In genomic region chr17:34211746-34212365, GRCm38 (mm10) we compare ENCODE assay signal across 12 mouse cellular contexts. TPM values are rescaled to one million over a fixed set of nuclear protein-coding genes. Genes with fewer than 3 reads are reported as not detected.
DNase-seq lines count a peak whose midpoint lies in the region; ATAC-seq and TF ChIP-seq lines count a peak whose summit lies in the region.
"Had no signal": no experiment of that assay in that cellular context is flagged by ENCODE, and none has a peak within 500 bp of the region (broad histone marks: within the 10 kb centered on the region; RNA-seq: fewer than 3 reads in every experiment).

No protein-coding gene starts in this region.

- H3K36me3 ChIP-seq in midbrain, postnatal 0 days (ENCODE audit: insufficient read depth, low read length), result no peaks in the 10 kb centered on the region
- H3K36me3 ChIP-seq in midbrain, embryonic 10.5 days, result no peaks in the 10 kb centered on the region

- H3K4me3 ChIP-seq in cerebellum, adult 2 months (replicated peaks; ENCODE audit: insufficient read depth, low read depth, low read length), result no peak overlapping the region
- no peak overlapping the region for H3K4me3 ChIP-seq in midbrain, postnatal 0 days (ENCODE audit: low read depth, low read length)
- no peak overlapping the region for H3K4me3 ChIP-seq in midbrain, embryonic 10.5 days
- H3K4me3 ChIP-seq: left cerebral cortex, adult 2 months had no signal

- H3K27ac ChIP-seq in cerebellum, adult 2 months (ENCODE audit: insufficient read depth, low read length), result no peak overlapping the region
- H3K27ac ChIP-seq in midbrain, postnatal 0 days (ENCODE audit: low read depth, low read length), result no peak overlapping the region
- no peak overlapping the region for H3K27ac ChIP-seq in midbrain, embryonic 10.5 days (replicated peaks)
- H3K27ac ChIP-seq: left cerebral cortex, adult 2 months had no signal

- no peak for ATAC-seq in midbrain, postnatal 0 days (ENCODE audit: low FRiP score)
- ATAC-seq in inflammation-experienced regulatory T-cells, adult 6 months, result peak; percentile 79
- ATAC-seq in megakaryocyte progenitor cell, adult 5-6 weeks (replicated peaks; ENCODE audit: poor library complexity), result no peak

- no peak for TF ChIP-seq CTCF in cerebellum, adult 2 months (IDR thresholded peaks at IDR 0.05; ENCODE audit: borderline replicate concordance, insufficient read depth, low read depth, low read length)
- TF ChIP-seq CTCF in midbrain, postnatal 0 days (IDR thresholded peaks at IDR 0.05), result no peak

- H3K4me1 ChIP-seq in cerebellum, adult 2 months (ENCODE audit: control insufficient read depth, insufficient read depth, low read length), result no peaks in the 10 kb centered on the region
- H3K4me1 ChIP-seq in midbrain, postnatal 0 days (ENCODE audit: insufficient read depth, low read length), result no peaks in the 10 kb centered on the region
- peaks cover 8% of the 10 kb centered on the region for H3K4me1 ChIP-seq in midbrain, embryonic 10.5 days

- peak overlapping the region; percentile 20; the same call in 1 of the 2 replicates for H3K4me2 ChIP-seq in midbrain, postnatal 0 days (ENCODE audit: low read depth, low read length, poor library complexity, severe bottlenecking)
- H3K4me2 ChIP-seq: liver, embryonic 11.5 days had no signal

- no peaks in the 10 kb centered on the region for H3K27me3 ChIP-seq in cerebellum, adult 2 months (ENCODE audit: control insufficient read depth, insufficient read depth, low read length)
- H3K27me3 ChIP-seq in midbrain, postnatal 0 days (ENCODE audit: insufficient read depth, low read length), result peaks cover 33% of the 10 kb centered on the region
- H3K27me3 ChIP-seq in midbrain, embryonic 10.5 days (ENCODE audit: low read depth, poor library complexity, severe bottlenecking), result peaks cover 81% of the 10 kb centered on the region

- 25% methylated on average over 23 of the region's 23 CpGs for WGBS in cerebellum, adult 2 months
- 22% methylated on average over 23 of the region's 23 CpGs for WGBS in midbrain, postnatal 0 days
- 22% methylated on average over 23 of the region's 23 CpGs for WGBS in midbrain, embryonic 10.5 days

- peak; percentile 0 for DNase-seq in cerebellum, adult 9-11 months
- DNase-seq in cerebellum, adult 2 months, result no peak
- DNase-seq in midbrain, postnatal 0 days (ENCODE audit: low spot score), result no peak
- DNase-seq in midbrain, embryonic 10.5 days (ENCODE audit: low spot score), result no peak
- DNase-seq in thymus, postnatal 36 days, result peak; percentile 81 to 87
- no peak for DNase-seq in right cerebral cortex, postnatal 25 days
- DNase-seq: cerebellum, postnatal 25 days; kidney, postnatal 14 days had no signal

- no peak for TF ChIP-seq POLR2A in cerebellum, adult 2 months (IDR thresholded peaks at IDR 0.05; ENCODE audit: borderline replicate concordance, insufficient read depth, low read length)

- no peaks in the 10 kb centered on the region for H3K9me3 ChIP-seq in midbrain, postnatal 0 days (ENCODE audit: low read length)
- peaks cover 5% of the 10 kb centered on the region; the same call in 1 of the 2 replicates for H3K9me3 ChIP-seq in midbrain, embryonic 10.5 days (replicated peaks)

- no peak overlapping the region for H3K9ac ChIP-seq in midbrain, postnatal 0 days (replicated peaks; ENCODE audit: low read length, poor library complexity, severe bottlenecking)

RNA-seq across cellular contexts. Expression of gene Tap2, which starts 8.5 kb away (rescaled TPM):
- 9.1 and 10.0 TPM in 2 replicates for polyA plus RNA-seq in cerebellum, adult 2 months (2012; rRNA removed)
- 1.8 and 2.0 TPM in 2 replicates for total RNA-seq in midbrain, postnatal 0 days (2014; rRNA removed)
- polyA plus RNA-seq in midbrain, postnatal 0 days (2015; fragmentation: Nextera tagmentation; extraction: Ambion mirVana), result 2.9 and 4.2 TPM in 2 replicates
- polyA plus RNA-seq in midbrain, embryonic 10.5 days (2016; fragmentation: Nextera tagmentation; extraction: Ambion mirVana), result 0.53 and 0.63 TPM in 2 replicates
- 100 to 1,000 TPM in 2 of 3 experiments, 10 to 100 TPM in 1; 94.0 to 181 (median 103) TPM for polyA plus RNA-seq in inflammation-experienced regulatory T-cells, adult 6 months (2017; shearing (Covaris generic))
- 8.5 and 17.1 TPM in 2 replicates for total RNA-seq in megakaryocyte progenitor cell, adult 5-6 weeks (2015)
- 54.6 and 67.9 TPM in 2 replicates for total RNA-seq in megakaryocyte progenitor cell, adult 5-6 weeks (2017)

RNA-seq across cellular contexts. Expression of gene Psmb8, which starts 14.3 kb away (rescaled TPM):
- 5.8 and 7.3 TPM in 2 replicates for polyA plus RNA-seq in cerebellum, adult 2 months (2012; rRNA removed)
- 1.7 and 2.8 TPM in 2 replicates for total RNA-seq in midbrain, postnatal 0 days (2014; rRNA removed)
- polyA plus RNA-seq in midbrain, postnatal 0 days (2015; fragmentation: Nextera tagmentation; extraction: Ambion mirVana), result 4.2 and 5.3 TPM in 2 replicates
- polyA plus RNA-seq in midbrain, embryonic 10.5 days (2016; fragmentation: Nextera tagmentation; extraction: Ambion mirVana), result 1.4 and 3.0 TPM in 2 replicates
- 1,000 to 10,000 TPM in 2 of 3 experiments, 100 to 1,000 TPM in 1; 835 to 1,025 (median 1,010) TPM for polyA plus RNA-seq in inflammation-experienced regulatory T-cells, adult 6 months (2017; shearing (Covaris generic))
- 289 and 290 TPM in 2 replicates for total RNA-seq in megakaryocyte progenitor cell, adult 5-6 weeks (2015)
- 461 and 471 TPM in 2 replicates for total RNA-seq in megakaryocyte progenitor cell, adult 5-6 weeks (2017)

RNA-seq across cellular contexts. Expression of gene Psmb9, which starts 24.3 kb away (rescaled TPM):
- polyA plus RNA-seq in cerebellum, adult 2 months (2012; rRNA removed), result 2.2 and 2.7 TPM in 2 replicates
- total RNA-seq in midbrain, postnatal 0 days (2014; rRNA removed), result 0.99 and 1.1 TPM in 2 replicates
- 2.0 and 3.3 TPM in 2 replicates for polyA plus RNA-seq in midbrain, postnatal 0 days (2015; fragmentation: Nextera tagmentation; extraction: Ambion mirVana)
- 0.49 and 0.52 TPM in 2 replicates for polyA plus RNA-seq in midbrain, embryonic 10.5 days (2016; fragmentation: Nextera tagmentation; extraction: Ambion mirVana)
- polyA plus RNA-seq in inflammation-experienced regulatory T-cells, adult 6 months (2017; shearing (Covaris generic)), result 100 to 1,000 TPM; 330 to 403 (median 338) TPM
- 112 and 120 TPM in 2 replicates for total RNA-seq in megakaryocyte progenitor cell, adult 5-6 weeks (2015)
- 122 and 126 TPM in 2 replicates for total RNA-seq in megakaryocyte progenitor cell, adult 5-6 weeks (2017)

RNA-seq across cellular contexts. Expression of gene Tap1, which starts 24.5 kb away (rescaled TPM):
- polyA plus RNA-seq in cerebellum, adult 2 months (2012; rRNA removed), result 2.6 and 2.7 TPM in 2 replicates
- 7.1 and 16.5 TPM in 2 replicates for total RNA-seq in midbrain, postnatal 0 days (2014; rRNA removed)
- 7.7 and 8.3 TPM in 2 replicates for polyA plus RNA-seq in midbrain, postnatal 0 days (2015; fragmentation: Nextera tagmentation; extraction: Ambion mirVana)
- polyA plus RNA-seq in midbrain, embryonic 10.5 days (2016; fragmentation: Nextera tagmentation; extraction: Ambion mirVana), result 0.93 and 1.3 TPM in 2 replicates
- 100 to 1,000 TPM; 174 to 216 (median 189) TPM for polyA plus RNA-seq in inflammation-experienced regulatory T-cells, adult 6 months (2017; shearing (Covaris generic))
- total RNA-seq in megakaryocyte progenitor cell, adult 5-6 weeks (2015), result 27.6 and 30.5 TPM in 2 replicates
- 62.5 and 82.8 TPM in 2 replicates for total RNA-seq in megakaryocyte progenitor cell, adult 5-6 weeks (2017)

RNA-seq across cellular contexts. Expression of gene H2-Ob, which starts 26.8 kb away (rescaled TPM):
- polyA plus RNA-seq in cerebellum, adult 2 months (2012; rRNA removed), result 0.67 and 0.86 TPM in 2 replicates
- total RNA-seq in midbrain, postnatal 0 days (2014; rRNA removed), result 1.1 and 1.2 TPM in 2 replicates
- polyA plus RNA-seq in midbrain, postnatal 0 days (2015; fragmentation: Nextera tagmentation; extraction: Ambion mirVana), result 0.31 and 0.55 TPM in 2 replicates
- not detected in 2 replicates for polyA plus RNA-seq in midbrain, embryonic 10.5 days (2016; fragmentation: Nextera tagmentation; extraction: Ambion mirVana)
- 10 to 100 TPM in 2 of 3 experiments, 1 to 10 TPM in 1; 8.4 to 87.4 (median 63.4) TPM for polyA plus RNA-seq in inflammation-experienced regulatory T-cells, adult 6 months (2017; shearing (Covaris generic))
- total RNA-seq in megakaryocyte progenitor cell, adult 5-6 weeks (2015), result 6.6 and 13.1 TPM in 2 replicates
- 3.7 and 8.6 TPM in 2 replicates for total RNA-seq in megakaryocyte progenitor cell, adult 5-6 weeks (2017)
- polyA plus RNA-seq: liver, embryonic 11.5 days had no signal

Comparison
In these comparisons a context has a peak if more than half of its experiments do, and no peak if none do; other contexts are left out.
1. DNase-seq: peak in cerebellum, adult 9-11 months (single experiment) and thymus, postnatal 36 days (2 of 2); none in cerebellum, adult 2 months (0 of 2), midbrain, postnatal 0 days (single experiment), midbrain, embryonic 10.5 days (single experiment) and right cerebral cortex, postnatal 25 days (single experiment).
2. RNA of gene Psmb8, which starts 14.3 kb away (polyA plus RNA-seq): 835 to 1,025 TPM in inflammation-experienced regulatory T-cells, adult 6 months; 5.8 to 7.3 TPM in cerebellum, adult 2 months, 4.2 to 5.3 TPM in midbrain, postnatal 0 days and 1.4 to 3.0 TPM in midbrain, embryonic 10.5 days; every median in the first group is over 100 times any median in the second.
3. RNA of gene Psmb9, which starts 24.3 kb away (polyA plus RNA-seq): 330 to 403 TPM in inflammation-experienced regulatory T-cells, adult 6 months; 2.2 to 2.7 TPM in cerebellum, adult 2 months, 2.0 to 3.3 TPM in midbrain, postnatal 0 days and 0.49 to 0.52 TPM in midbrain, embryonic 10.5 days; every median in the first group is over 10 times any median in the second.